Mouse (Mus musculus): ENCODE measurements around the gene Mpig6b. TPM values are rescaled to one million over a fixed set of nuclear protein-coding genes. Genes with fewer than 3 reads are reported as not detected.

Mpig6b gene
- polyA plus RNA-seq, 1 experiment from 2014 or later: 0.52 TPM

DNA sequence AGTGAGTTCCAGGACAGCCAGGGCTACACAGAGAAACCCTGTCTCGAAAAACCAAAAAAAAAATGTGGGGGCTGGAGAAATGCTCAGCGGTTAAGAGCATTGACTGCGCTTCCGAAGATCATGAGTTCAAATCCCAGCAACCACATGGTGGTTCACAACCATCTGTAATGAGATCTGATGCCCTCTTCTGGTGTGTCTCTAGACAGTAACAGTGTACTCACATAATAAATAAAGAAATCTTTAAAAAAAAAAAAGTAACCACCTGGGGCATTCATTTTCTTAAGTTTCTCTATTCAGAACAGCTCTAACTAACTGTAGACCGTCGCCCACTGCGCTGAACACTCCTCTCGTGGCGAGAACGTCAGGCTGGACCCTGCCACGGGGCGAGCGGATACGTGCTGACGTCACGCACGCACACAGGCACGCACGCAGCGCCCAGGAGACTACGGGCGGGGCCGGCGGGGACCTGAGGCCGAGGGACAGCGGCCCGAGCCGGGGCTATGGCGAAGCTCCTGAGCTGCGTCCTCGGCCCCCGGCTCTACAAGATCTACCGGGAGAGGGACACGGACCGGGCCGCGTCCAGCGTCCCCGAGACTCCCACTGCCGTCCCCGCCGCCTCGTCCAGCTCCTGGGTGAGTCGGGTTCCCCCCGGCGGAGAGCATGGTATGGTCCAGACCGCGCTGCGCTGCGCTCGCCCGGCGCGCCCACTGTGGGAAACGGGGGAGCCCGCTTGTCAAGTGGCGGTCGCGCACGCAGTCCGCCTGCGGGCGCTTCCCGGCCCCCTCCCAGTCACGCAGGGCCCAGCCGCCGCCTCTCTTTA is 23.1 kb upstream of the Mpig6b start, which contains the start of gene Abhd16a:
Gene Abhd16a (plus strand): TSS at position 439 of the 820 bp plus-strand sequence.
- peaks cover 21% of the 10 kb centered on the region for H3K4me1 ChIP-seq (ENCODE audit: insufficient read depth, low read length)
- ATAC-seq (ENCODE audit: low FRiP score, low TSS enrichment): peak; percentile 97
- H3K27me3 ChIP-seq (ENCODE audit: insufficient read depth, low read length): no peaks in the 10 kb centered on the region
- peak within 1 kb of the TSS; percentile 73 for H3K4me3 ChIP-seq (ENCODE audit: low read length)
- H3K4me2 ChIP-seq (replicated peaks; ENCODE audit: low read depth, low read length): peak within 1 kb of the TSS; percentile 81
- H3K9ac ChIP-seq (replicated peaks; ENCODE audit: low read length): peak within 1 kb of the TSS; percentile 91
- peaks cover 18% of the 10 kb centered on the region for H3K36me3 ChIP-seq (ENCODE audit: insufficient read depth, low read length)
- no peaks in the 10 kb centered on the region for H3K9me3 ChIP-seq (ENCODE audit: low read length)
- peak within 1 kb of the TSS; percentile 97 for H3K27ac ChIP-seq (ENCODE audit: low read length)
- WGBS: 3% methylated on average over 61 of the region's 67 CpGs

DNA sequence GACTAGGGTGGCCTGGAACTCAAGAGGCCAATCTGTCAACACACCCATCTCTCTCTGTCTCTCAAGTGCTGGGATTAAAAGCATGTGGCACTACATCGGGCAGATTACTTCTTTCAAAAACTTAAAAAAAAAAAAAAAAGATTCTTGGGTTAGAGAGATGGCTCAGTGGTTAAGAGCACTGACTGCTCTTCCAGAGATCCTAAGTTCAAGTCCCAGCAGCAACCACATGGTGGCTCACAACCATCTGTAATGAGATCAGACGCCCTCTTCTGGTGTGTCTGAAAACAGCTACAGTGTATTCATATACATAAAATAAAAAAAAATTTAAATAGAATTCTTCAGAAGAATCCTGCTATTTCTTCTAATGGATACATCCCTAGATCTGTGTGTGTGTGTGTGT is 22.2 kb upstream of the Mpig6b start:
- H3K9me3 ChIP-seq (ENCODE audit: low read length): no peaks in the 10 kb centered on the region
- H3K27ac ChIP-seq (ENCODE audit: low read length): no peak overlapping the region
- peaks cover 21% of the 10 kb centered on the region for H3K4me1 ChIP-seq (ENCODE audit: insufficient read depth, low read length)
- no peak overlapping the region for H3K9ac ChIP-seq (replicated peaks; ENCODE audit: low read length)
- no peak overlapping the region for H3K4me3 ChIP-seq (ENCODE audit: low read length)
- WGBS: 51% methylated on average over 2 of the region's 2 CpGs
- no peak overlapping the region for H3K4me2 ChIP-seq (replicated peaks; ENCODE audit: low read depth, low read length)
- ATAC-seq (ENCODE audit: low FRiP score, low TSS enrichment): no peak
- peaks cover 16% of the 10 kb centered on the region for H3K36me3 ChIP-seq (ENCODE audit: insufficient read depth, low read length)
- H3K27me3 ChIP-seq (ENCODE audit: insufficient read depth, low read length): no peaks in the 10 kb centered on the region

DNA sequence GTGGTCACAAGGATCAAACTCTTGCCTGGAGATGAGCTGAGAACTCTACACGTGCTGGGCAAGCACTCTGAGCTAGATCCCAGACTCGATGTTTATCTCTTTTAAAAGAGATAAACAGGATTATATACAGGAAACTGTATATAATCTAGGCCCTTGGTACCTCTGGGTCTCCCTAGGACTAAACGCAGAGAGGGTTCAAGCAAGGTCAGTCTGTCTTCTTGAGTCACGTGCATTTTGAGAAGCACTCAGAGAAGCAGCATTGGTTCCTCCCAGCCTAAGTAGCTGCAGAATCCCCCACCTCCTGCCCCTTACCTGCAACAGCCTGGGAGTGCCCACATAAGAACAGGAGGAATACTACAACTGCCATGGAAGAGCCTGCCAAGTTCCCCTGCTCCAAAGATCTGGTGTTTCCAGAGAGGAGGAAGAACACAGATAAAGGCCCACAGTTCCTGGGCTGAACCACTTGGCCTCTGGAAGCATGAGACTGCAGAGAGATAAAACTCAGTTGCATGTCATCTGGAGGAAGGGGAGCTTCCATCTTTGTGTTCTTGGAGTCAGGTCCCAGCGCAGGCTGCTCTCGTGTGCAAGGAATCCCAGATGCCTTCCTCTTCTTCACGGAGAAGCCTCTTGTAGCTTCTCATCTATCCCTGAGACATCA is 19.4 kb upstream of the Mpig6b start, which contains the start of gene Ly6g6f:
Gene Ly6g6f (minus strand): TSS at position 403 of the 658 bp plus-strand sequence.
- WGBS: 74% methylated on average over 7 of the region's 7 CpGs
- no peaks in the 10 kb centered on the region for H3K27me3 ChIP-seq (ENCODE audit: insufficient read depth, low read length)
- peaks cover 7% of the 10 kb centered on the region for H3K4me1 ChIP-seq (ENCODE audit: insufficient read depth, low read length)
- H3K9me3 ChIP-seq (ENCODE audit: low read length): no peaks in the 10 kb centered on the region
- no peak within 1 kb of the TSS for H3K9ac ChIP-seq (replicated peaks; ENCODE audit: low read length)
- no peaks in the 10 kb centered on the region for H3K36me3 ChIP-seq (ENCODE audit: insufficient read depth, low read length)
- no peak within 1 kb of the TSS for H3K27ac ChIP-seq (ENCODE audit: low read length)
- H3K4me3 ChIP-seq (ENCODE audit: low read length): no peak within 1 kb of the TSS
- no peak within 1 kb of the TSS for H3K4me2 ChIP-seq (replicated peaks; ENCODE audit: low read depth, low read length)
- ATAC-seq (ENCODE audit: low FRiP score, low TSS enrichment): no peak

DNA sequence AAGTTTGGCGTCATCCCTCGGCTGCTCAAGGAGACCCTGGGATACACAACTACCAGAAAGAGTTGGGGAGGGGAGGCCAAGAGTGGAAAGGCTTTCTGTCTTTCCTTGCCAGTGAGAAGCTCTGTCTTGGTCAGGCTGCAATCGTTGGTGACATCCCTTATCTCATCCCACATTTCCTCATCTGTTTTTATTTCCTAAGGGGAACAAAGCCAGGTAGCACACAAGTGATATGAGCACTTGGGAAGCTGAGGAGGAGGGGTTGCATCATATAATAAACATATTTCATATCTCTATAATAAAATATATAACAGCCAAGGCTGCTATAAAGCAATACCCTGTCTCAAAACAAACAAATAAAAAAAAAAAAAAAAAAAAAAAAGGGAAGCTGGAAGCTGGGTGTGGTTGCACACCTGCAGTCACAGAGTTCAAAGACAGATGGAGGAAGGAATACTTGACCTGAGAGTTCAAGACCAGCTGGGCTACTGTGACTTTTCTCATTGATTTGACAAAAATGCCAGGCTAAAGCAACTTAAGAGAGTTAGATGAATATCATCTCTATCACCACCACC is 18.0 kb upstream of the Mpig6b start:
- H3K9ac ChIP-seq (replicated peaks; ENCODE audit: low read length): no peak overlapping the region
- H3K4me1 ChIP-seq (ENCODE audit: insufficient read depth, low read length): no peaks in the 10 kb centered on the region
- no peak for ATAC-seq (ENCODE audit: low FRiP score, low TSS enrichment)
- H3K4me2 ChIP-seq (replicated peaks; ENCODE audit: low read depth, low read length): no peak overlapping the region
- no peak overlapping the region for H3K27ac ChIP-seq (ENCODE audit: low read length)
- WGBS: 66% methylated on average over 3 of the region's 3 CpGs
- no peaks in the 10 kb centered on the region for H3K27me3 ChIP-seq (ENCODE audit: insufficient read depth, low read length)
- H3K4me3 ChIP-seq (ENCODE audit: low read length): no peak overlapping the region
- H3K9me3 ChIP-seq (ENCODE audit: low read length): no peaks in the 10 kb centered on the region
- no peaks in the 10 kb centered on the region for H3K36me3 ChIP-seq (ENCODE audit: insufficient read depth, low read length)

DNA sequence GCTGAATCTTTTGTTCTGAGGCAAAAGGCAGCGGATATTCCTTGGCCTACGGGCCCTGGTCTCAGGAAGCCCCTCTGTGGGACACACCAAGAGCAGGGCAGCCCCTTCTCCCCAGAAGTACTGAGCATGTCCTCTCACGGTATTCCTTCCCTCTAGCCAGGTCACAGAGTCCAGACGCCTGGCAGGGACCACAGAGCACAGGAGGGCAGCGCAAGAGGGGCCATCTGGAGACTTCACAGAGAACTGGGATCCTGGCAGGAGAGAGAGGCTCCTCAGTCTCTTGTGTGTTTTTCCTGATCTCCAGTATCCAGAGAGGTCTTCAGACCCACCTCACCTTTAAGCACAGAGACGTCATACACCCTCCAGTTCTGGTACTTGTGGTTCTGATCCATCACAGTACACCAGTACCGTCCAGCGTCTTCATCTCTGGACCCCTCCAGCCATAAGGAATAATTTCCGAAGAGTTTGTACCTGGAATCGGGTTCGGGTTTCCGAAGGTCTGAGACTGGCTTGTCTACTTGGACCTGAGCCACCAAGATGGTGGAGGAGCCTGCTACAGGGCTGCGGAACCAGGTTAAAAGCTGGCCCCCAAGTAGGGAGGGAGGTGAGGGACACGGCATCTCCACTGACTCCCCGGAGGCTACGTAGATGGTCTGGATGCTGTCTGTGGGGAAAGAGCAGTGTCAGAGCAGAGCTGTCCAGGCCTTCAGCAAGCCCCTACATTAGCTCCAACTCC is 17.0 kb upstream of the Mpig6b start:
- Histone ChIP-seq H3K9me3 (ENCODE audit: low read length) (no peaks in the 10 kb centered on the region), H3K4me3 (ENCODE audit: low read length) (no peak overlapping the region), H3K4me2 (replicated peaks; ENCODE audit: low read depth, low read length) (no peak overlapping the region), H3K4me1 (ENCODE audit: insufficient read depth, low read length) (peaks cover 2% of the 10 kb centered on the region; the same call in 1 of the 2 replicates), H3K36me3 (ENCODE audit: insufficient read depth, low read length) (no peaks in the 10 kb centered on the region), H3K27ac (ENCODE audit: low read length) (no peak overlapping the region), H3K9ac (replicated peaks; ENCODE audit: low read length) (no peak overlapping the region), H3K27me3 (ENCODE audit: insufficient read depth, low read length) (no peaks in the 10 kb centered on the region)
- ATAC-seq (ENCODE audit: low FRiP score, low TSS enrichment): no peak
- WGBS: 84% methylated on average over 16 of the region's 16 CpGs

DNA sequence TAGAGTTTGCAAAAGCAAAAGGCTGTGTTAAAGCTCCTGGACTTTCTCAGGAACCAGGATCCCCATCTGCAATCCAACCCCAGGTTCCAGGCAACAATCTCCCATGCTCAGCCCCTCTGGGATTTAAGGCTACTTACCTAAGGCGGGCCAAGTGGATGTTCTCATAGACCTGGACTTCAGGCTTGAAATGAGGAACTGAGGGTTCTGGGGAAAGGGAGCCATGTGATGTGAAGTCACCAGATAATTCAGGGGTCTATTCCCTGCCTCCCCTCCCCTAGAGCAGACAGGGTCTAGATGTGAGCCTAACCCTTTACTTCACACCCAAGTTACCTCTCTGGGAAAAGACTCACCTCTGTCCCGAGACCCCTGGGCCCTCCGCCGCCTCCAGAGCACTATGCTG is 14.7 kb upstream of the Mpig6b start:
- Histone ChIP-seq H3K27me3 (ENCODE audit: insufficient read depth, low read length) (no peaks in the 10 kb centered on the region), H3K4me3 (ENCODE audit: low read length) (no peak overlapping the region), H3K9ac (replicated peaks; ENCODE audit: low read length) (no peak overlapping the region), H3K4me2 (replicated peaks; ENCODE audit: low read depth, low read length) (no peak overlapping the region), H3K27ac (ENCODE audit: low read length) (no peak overlapping the region), H3K9me3 (ENCODE audit: low read length) (no peaks in the 10 kb centered on the region), H3K36me3 (ENCODE audit: insufficient read depth, low read length) (no peaks in the 10 kb centered on the region), H3K4me1 (ENCODE audit: insufficient read depth, low read length) (peaks cover 21% of the 10 kb centered on the region)
- WGBS: 81% methylated on average over 4 of the region's 4 CpGs
- no peak for ATAC-seq (ENCODE audit: low FRiP score, low TSS enrichment)

DNA sequence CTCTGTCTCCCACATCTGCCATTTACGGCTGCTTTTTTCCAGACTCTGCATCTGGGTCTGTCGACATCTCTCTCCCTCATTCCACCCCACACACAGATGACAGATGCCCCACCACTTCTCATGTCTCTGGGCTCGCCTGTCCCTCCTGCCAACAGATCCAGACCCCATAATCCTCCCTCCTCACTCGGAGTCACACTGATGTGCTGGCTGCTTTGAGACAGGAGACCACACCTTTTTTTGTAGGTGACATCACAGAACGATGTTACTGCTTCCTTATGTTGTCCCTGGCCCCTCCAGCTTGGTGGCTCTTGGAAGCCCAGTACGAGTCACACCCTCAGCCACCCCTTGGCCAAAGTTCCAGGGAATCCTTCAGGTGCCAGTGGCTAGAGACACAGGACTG is 14.3 kb upstream of the Mpig6b start:
- Histone ChIP-seq H3K27ac (ENCODE audit: low read length) (no peak overlapping the region), H3K27me3 (ENCODE audit: insufficient read depth, low read length) (no peaks in the 10 kb centered on the region), H3K4me3 (ENCODE audit: low read length) (no peak overlapping the region), H3K9ac (replicated peaks; ENCODE audit: low read length) (no peak overlapping the region), H3K4me2 (replicated peaks; ENCODE audit: low read depth, low read length) (no peak overlapping the region), H3K9me3 (ENCODE audit: low read length) (no peaks in the 10 kb centered on the region), H3K36me3 (ENCODE audit: insufficient read depth, low read length) (no peaks in the 10 kb centered on the region), H3K4me1 (ENCODE audit: insufficient read depth, low read length) (peaks cover 21% of the 10 kb centered on the region)
- WGBS: 43% methylated on average over 6 of the region's 6 CpGs
- no peak for ATAC-seq (ENCODE audit: low FRiP score, low TSS enrichment)

DNA sequence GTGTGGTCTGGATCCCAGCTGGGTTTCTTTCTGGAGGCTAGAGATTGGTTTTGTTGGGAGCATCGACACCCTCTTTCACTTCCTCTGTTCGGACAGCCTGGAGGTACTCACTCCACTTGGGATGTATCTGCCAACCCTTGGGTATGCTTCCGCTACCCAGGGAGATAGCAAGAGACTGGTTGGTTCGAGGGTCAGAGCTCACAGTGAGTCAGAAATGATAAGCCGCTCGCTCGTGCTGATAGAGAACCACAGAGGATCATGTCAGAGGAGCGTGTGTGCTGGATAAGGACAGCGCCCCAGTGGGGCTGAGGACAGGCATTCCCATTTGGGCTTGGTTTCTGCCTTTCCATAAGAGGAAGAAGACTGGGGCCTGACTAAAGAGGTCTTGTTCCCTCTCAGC is 13.8 kb upstream of the Mpig6b start:
- no peak overlapping the region for H3K4me3 ChIP-seq (ENCODE audit: low read length)
- no peaks in the 10 kb centered on the region for H3K9me3 ChIP-seq (ENCODE audit: low read length)
- ATAC-seq (ENCODE audit: low FRiP score, low TSS enrichment): no peak
- H3K9ac ChIP-seq (replicated peaks; ENCODE audit: low read length): no peak overlapping the region
- H3K27me3 ChIP-seq (ENCODE audit: insufficient read depth, low read length): no peaks in the 10 kb centered on the region
- no peaks in the 10 kb centered on the region for H3K36me3 ChIP-seq (ENCODE audit: insufficient read depth, low read length)
- WGBS: 66% methylated on average over 9 of the region's 9 CpGs
- H3K4me1 ChIP-seq (ENCODE audit: insufficient read depth, low read length): peaks cover 21% of the 10 kb centered on the region
- H3K27ac ChIP-seq (ENCODE audit: low read length): no peak overlapping the region
- H3K4me2 ChIP-seq (replicated peaks; ENCODE audit: low read depth, low read length): no peak overlapping the region

DNA sequence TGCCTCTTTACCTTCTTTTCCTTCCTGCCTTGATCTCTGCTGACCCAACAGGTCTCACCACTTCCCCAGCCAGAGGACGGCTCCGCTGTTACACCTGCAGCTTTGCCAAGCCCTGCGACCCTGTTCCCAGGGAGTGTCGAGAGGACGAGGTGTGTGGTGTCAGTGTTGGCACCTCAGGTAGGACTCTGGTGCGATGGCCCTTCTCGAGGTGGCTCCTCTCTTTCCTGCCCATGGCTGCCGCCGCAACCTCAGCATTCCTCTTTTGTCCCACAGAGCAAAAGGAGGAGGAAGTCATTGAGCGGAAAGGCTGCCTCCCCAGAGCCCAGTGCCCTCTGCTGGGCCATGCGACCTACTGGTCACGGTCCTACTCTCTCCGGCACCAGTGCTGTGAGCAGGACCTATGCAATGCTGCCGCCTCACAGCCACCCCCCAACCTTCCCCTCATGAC is 11.8 kb upstream of the Mpig6b start, which contains the start of gene Ly6g6d:
Gene Ly6g6d (minus strand): TSS at position 280 of the 448 bp plus-strand sequence.
- Histone ChIP-seq H3K4me3 (ENCODE audit: low read length) (peak within 1 kb of the TSS; percentile 43), H3K27me3 (ENCODE audit: insufficient read depth, low read length) (no peaks in the 10 kb centered on the region), H3K27ac (ENCODE audit: low read length) (peak within 1 kb of the TSS; percentile 77), H3K4me2 (replicated peaks; ENCODE audit: low read depth, low read length) (peak within 1 kb of the TSS; percentile 67), H3K9ac (replicated peaks; ENCODE audit: low read length) (peak within 1 kb of the TSS; percentile 72), H3K9me3 (ENCODE audit: low read length) (no peaks in the 10 kb centered on the region), H3K4me1 (ENCODE audit: insufficient read depth, low read length) (peaks cover 27% of the 10 kb centered on the region), H3K36me3 (ENCODE audit: insufficient read depth, low read length) (no peaks in the 10 kb centered on the region)
- ATAC-seq (ENCODE audit: low FRiP score, low TSS enrichment): peak; percentile 87
- WGBS: 2% methylated on average over 14 of the region's 14 CpGs
